Mouse (Mus musculus) liver, embryonic 15.5 days (tissue): Measurements from ENCODE around the gene Gprin1. TPM values are rescaled to one million over a fixed set of nuclear protein-coding genes. Genes with fewer than 3 reads are reported as not detected.

Experiments used
- ATAC-seq: fragments of 200-750 bp; cut with Nextera tagmentation; 2 replicates; pipeline ENCODE4 v1.8.0; 2017; ENCODE audit warnings: moderate number of reproducible peaks, mild to moderate bottlenecking, moderate library complexity; ENCODE audit not compliant: insufficient read depth
- H3K27ac ChIP-seq: fragments of 300-500 bp; sonication (generic); replicated peaks from 2 replicates; pipeline ENCODE4 v1.5.1; 2015; ENCODE audit warnings: mild to moderate bottlenecking, inconsistent platforms
- H3K27me3 ChIP-seq: fragments of 300-500 bp; sonication (generic); 2 replicates; pipeline ENCODE4 v1.6.1; 2015; ENCODE audit warnings: mild to moderate bottlenecking, inconsistent platforms
- H3K36me3 ChIP-seq: fragments of 300-500 bp; sonication (generic); replicated peaks from 2 replicates; pipeline ENCODE4 v1.6.1; 2015; ENCODE audit warnings: moderate library complexity, mild to moderate bottlenecking, inconsistent platforms
- H3K4me1 ChIP-seq: fragments of 300-500 bp; sonication (generic); replicated peaks from 2 replicates; pipeline ENCODE4 v1.6.1; 2015; ENCODE audit warnings: inconsistent platforms
- H3K4me2 ChIP-seq: fragments of 300-500 bp; sonication (generic); 2 replicates; pipeline ENCODE4 v1.6.1; 2015; ENCODE audit warnings: moderate library complexity, mild to moderate bottlenecking, inconsistent platforms
- H3K4me3 ChIP-seq: fragments of 300-500 bp; sonication (generic); replicated peaks from 2 replicates; pipeline ENCODE4 v1.5.1; 2015; ENCODE audit warnings: mild to moderate bottlenecking, inconsistent platforms
- H3K9ac ChIP-seq: fragments of 300-500 bp; sonication (generic); 2 replicates; pipeline ENCODE4 v1.6.1; 2015; ENCODE audit warnings: moderate library complexity, mild to moderate bottlenecking, inconsistent platforms
- H3K9me3 ChIP-seq: fragments of 300-500 bp; sonication (generic); replicated peaks from 2 replicates; pipeline ENCODE4 v1.6.1; 2016; ENCODE audit warnings: inconsistent platforms
- WGBS: fragments of 180-500 bp; shearing (Covaris S2); methylation state at CpG from one replicate; pipeline ENCODE4 v1.1.7; 2015; ENCODE audit warnings: mixed read lengths; ENCODE audit not compliant: insufficient replicate concordance; 5-methylcytosine and 5-hydroxymethylcytosine counted together
- polyA plus RNA-seq: library from polyadenylated mRNA; unstranded; fragments of >200 nt; fragmentation: Nextera tagmentation; extraction: Ambion mirVana; gene quantifications from 2 replicates; pipeline ENCODE4 v1.2.1, GENCODE M21; 2015

The Gprin1 gene
- polyA plus RNA-seq, 1 experiment from 2014 or later, result 0.02 TPM

- H3K27me3 ChIP-seq, result no peaks in the 10 kb centered on the region
- no peak overlapping the region for H3K4me3 ChIP-seq
- no peaks in the 10 kb centered on the region for H3K4me1 ChIP-seq
- no peak overlapping the region for H3K27ac ChIP-seq
- H3K36me3 ChIP-seq, result 0 out of 2 replicates have a peak, but pooled peaks cover 4% of the 10 kb centered on the region
- ATAC-seq, result no peak
- no peak overlapping the region for H3K4me2 ChIP-seq
- 64% methylated on average over 10 of the region's 10 CpGs for WGBS
- H3K9me3 ChIP-seq, result no peaks in the 10 kb centered on the region
- no peak overlapping the region for H3K9ac ChIP-seq
Measured at GRCm38 (mm10) chr13:54714996-54715395, 34.7 kb downstream of the Gprin1 start.

- H3K27me3 ChIP-seq, result no peaks in the 10 kb centered on the region
- no peaks in the 10 kb centered on the region for H3K9me3 ChIP-seq
- WGBS, result 36% methylated on average over 4 of the region's 4 CpGs
- no peak overlapping the region for H3K4me3 ChIP-seq
- no peak overlapping the region for H3K4me2 ChIP-seq
- H3K36me3 ChIP-seq, result 0 out of 2 replicates have a peak, but pooled peaks cover 4% of the 10 kb centered on the region
- ATAC-seq, result no peak
- H3K9ac ChIP-seq, result no peak overlapping the region
- H3K27ac ChIP-seq, result no peak overlapping the region
- no peaks in the 10 kb centered on the region for H3K4me1 ChIP-seq
Measured at GRCm38 (mm10) chr13:54714393-54714792, 35.3 kb downstream of the Gprin1 start.

GRCm38 (mm10) chr13:54710866-54711265 lies 38.8 kb downstream of the Gprin1 start:
- Histone ChIP-seq H3K4me3 (no peak overlapping the region), H3K4me1 (peaks cover 5% of the 10 kb centered on the region; the same call in 1 of the 2 replicates), H3K9ac (no peak overlapping the region), H3K4me2 (no peak overlapping the region), H3K36me3 (no peaks in the 10 kb centered on the region), H3K27me3 (no peaks in the 10 kb centered on the region), H3K27ac (no peak overlapping the region), H3K9me3 (no peaks in the 10 kb centered on the region)
- no peak for ATAC-seq
- WGBS, result 50% methylated on average over 3 of the region's 3 CpGs

- 41% methylated on average over 6 of the region's 6 CpGs for WGBS
- Histone ChIP-seq H3K9me3 (no peaks in the 10 kb centered on the region), H3K27ac (no peak overlapping the region), H3K27me3 (no peaks in the 10 kb centered on the region), H3K9ac (no peak overlapping the region), H3K4me2 (no peak overlapping the region), H3K4me3 (no peak overlapping the region), H3K36me3 (no peaks in the 10 kb centered on the region), H3K4me1 (peaks cover 13% of the 10 kb centered on the region; the same call in 1 of the 2 replicates)
- ATAC-seq, result no peak
Measured at GRCm38 (mm10) chr13:54704890-54705289, 44.8 kb downstream of the Gprin1 start.

- WGBS, result 30% methylated on average over 7 of the region's 7 CpGs
- H3K27me3 ChIP-seq, result no peaks in the 10 kb centered on the region
Measured at GRCm38 (mm10) chr13:54702507-54702906, 47.2 kb downstream of the Gprin1 start.

GRCm38 (mm10) chr13:54701243-54701642 lies 48.4 kb downstream of the Gprin1 start, which contains the start of gene Cdhr2:
Gene Cdhr2, plus strand, starts transcription at chr13:54701461.
- WGBS, result 63% methylated on average over 5 of the region's 5 CpGs
- H3K4me3 ChIP-seq, result peak within 1 kb of the TSS; percentile 40
- peak; percentile 64 for ATAC-seq
- H3K27me3 ChIP-seq, result no peaks in the 10 kb centered on the region
- 0 out of 2 replicates have a peak, but pooled peaks cover 9% of the 10 kb centered on the region for H3K4me1 ChIP-seq
- H3K9ac ChIP-seq, result no peak within 1 kb of the TSS
- no peaks in the 10 kb centered on the region for H3K9me3 ChIP-seq
- H3K27ac ChIP-seq, result peak within 1 kb of the TSS; percentile 64; the same call in 1 of the 2 replicates
- peak within 1 kb of the TSS; percentile 55 for H3K4me2 ChIP-seq
- H3K36me3 ChIP-seq, result no peaks in the 10 kb centered on the region

More at GRCm38 (mm10) chr13:54702507-54702906, 47.2 kb downstream of the Gprin1 start:
- H3K36me3 ChIP-seq, result no peaks in the 10 kb centered on the region
- H3K4me1 ChIP-seq, result peaks cover 13% of the 10 kb centered on the region; the same call in 1 of the 2 replicates
- H3K9me3 ChIP-seq, result no peaks in the 10 kb centered on the region
- H3K9ac ChIP-seq, result no peak overlapping the region
- no peak for ATAC-seq
- peak overlapping the region; percentile 55 for H3K4me2 ChIP-seq
- no peak overlapping the region for H3K27ac ChIP-seq
- H3K4me3 ChIP-seq, result no peak overlapping the region

GRCm38 (mm10) chr13:54695479-54696230 lies 54.0 kb downstream of the Gprin1 start:
- H3K4me2 ChIP-seq, result no peak overlapping the region

GRCm38 (mm10) chr13:54694348-54695060 lies 55.2 kb downstream of the Gprin1 start:
- WGBS, result 13% methylated on average over 26 of the region's 26 CpGs
- Histone ChIP-seq H3K4me3 (peak overlapping the region; percentile 78), H3K9ac (peak overlapping the region; percentile 59), H3K4me1 (peaks cover 51% of the 10 kb centered on the region), H3K27me3 (no peaks in the 10 kb centered on the region), H3K9me3 (no peaks in the 10 kb centered on the region), H3K27ac (peak overlapping the region; percentile 94), H3K36me3 (no peaks in the 10 kb centered on the region), H3K4me2 (peak overlapping the region; percentile 90)
- ATAC-seq, result peak; percentile 70

More at GRCm38 (mm10) chr13:54695479-54696230, 54.0 kb downstream of the Gprin1 start:
- Histone ChIP-seq H3K36me3 (no peaks in the 10 kb centered on the region), H3K4me1 (peaks cover 40% of the 10 kb centered on the region), H3K9me3 (no peaks in the 10 kb centered on the region), H3K4me3 (no peak overlapping the region), H3K27ac (no peak overlapping the region), H3K27me3 (no peaks in the 10 kb centered on the region), H3K9ac (no peak overlapping the region)
- WGBS, result 73% methylated on average over 11 of the region's 11 CpGs
- no peak for ATAC-seq

- H3K9me3 ChIP-seq, result no peaks in the 10 kb centered on the region
- peak within 1 kb of the TSS; percentile 90 for H3K4me2 ChIP-seq
- WGBS, result under 1% methylated on average over 82 of the region's 92 CpGs
- no peaks in the 10 kb centered on the region for H3K36me3 ChIP-seq
- peak within 1 kb of the TSS; percentile 94 for H3K27ac ChIP-seq
- peak; percentile 96 for ATAC-seq
- H3K9ac ChIP-seq, result peak within 1 kb of the TSS; percentile 98
- no peaks in the 10 kb centered on the region for H3K27me3 ChIP-seq
- H3K4me3 ChIP-seq, result peak within 1 kb of the TSS; percentile 78
- H3K4me1 ChIP-seq, result peaks cover 59% of the 10 kb centered on the region
Measured at GRCm38 (mm10) chr13:54693558-54694347, 55.9 kb downstream of the Gprin1 start, which contains the start of gene Rnf44. Gene Rnf44, minus strand, starts transcription at chr13:54693907.

GRCm38 (mm10) chr13:54692711-54693557 lies 56.7 kb downstream of the Gprin1 start:
- Histone ChIP-seq H3K4me2 (peak overlapping the region; percentile 90), H3K4me3 (peak overlapping the region; percentile 78), H3K27ac (peak overlapping the region; percentile 94), H3K4me1 (peaks cover 66% of the 10 kb centered on the region), H3K27me3 (no peaks in the 10 kb centered on the region), H3K9ac (peak overlapping the region; percentile 98), H3K9me3 (no peaks in the 10 kb centered on the region), H3K36me3 (no peaks in the 10 kb centered on the region)
- ATAC-seq, result no peak
- WGBS, result 5% methylated on average over 21 of the region's 21 CpGs
